Mouse (Mus musculus) forebrain, embryonic 15.5 days (tissue): ENCODE results near the gene Capzb. TPM values are rescaled to one million over a fixed set of nuclear protein-coding genes. Genes with fewer than 3 reads are reported as not detected.
A peak's percentile ranks its signal among the peaks of the same experiment; 100 is the strongest.

Experiments used
- ATAC-seq: fragments of 200-750 bp; cut with Nextera tagmentation; replicated peaks from 2 replicates; pipeline ENCODE4 v1.8.0; 2017; ENCODE audit warnings: mild to moderate bottlenecking, moderate TSS enrichment, moderate library complexity
- H3K27ac ChIP-seq: fragments of 300-500 bp; sonication (generic); replicated peaks from 2 replicates; pipeline ENCODE4 v1.5.1; 2015; ENCODE audit warnings: mild to moderate bottlenecking, inconsistent platforms
- H3K27me3 ChIP-seq: fragments of 300-500 bp; sonication (generic); 2 replicates; pipeline ENCODE4 v1.6.1; 2015; ENCODE audit warnings: inconsistent platforms
- H3K36me3 ChIP-seq: fragments of 300-500 bp; sonication (generic); 2 replicates; pipeline ENCODE4 v1.6.1; 2015; ENCODE audit warnings: mild to moderate bottlenecking, inconsistent platforms
- H3K4me1 ChIP-seq: fragments of 300-500 bp; sonication (generic); 2 replicates; pipeline ENCODE4 v1.6.1; 2015; ENCODE audit warnings: inconsistent platforms
- H3K4me2 ChIP-seq: fragments of 300-500 bp; sonication (generic); replicated peaks from 2 replicates; pipeline ENCODE4 v1.6.1; 2015; ENCODE audit warnings: mild to moderate bottlenecking, inconsistent platforms
- H3K4me3 ChIP-seq: fragments of 300-500 bp; sonication (generic); 2 replicates; pipeline ENCODE4 v1.5.1; 2015; ENCODE audit warnings: mild to moderate bottlenecking, inconsistent platforms
- H3K9ac ChIP-seq: fragments of 300-500 bp; sonication (generic); replicated peaks from 2 replicates; pipeline ENCODE4 v1.6.1; 2015; ENCODE audit warnings: mild to moderate bottlenecking, inconsistent platforms
- H3K9me3 ChIP-seq: fragments of 300-500 bp; sonication (generic); 2 replicates; pipeline ENCODE4 v1.6.1; 2016; ENCODE audit warnings: inconsistent platforms
- WGBS: fragments of 180-500 bp; shearing (Covaris S2); methylation state at CpG from one replicate; pipeline ENCODE4 v1.1.7; 2015; ENCODE audit warnings: mixed read lengths; 5-methylcytosine and 5-hydroxymethylcytosine counted together
- polyA plus RNA-seq: library from polyadenylated mRNA; unstranded; fragments of >200 nt; fragmentation: Nextera tagmentation; extraction: Ambion mirVana; gene quantifications from 2 replicates; pipeline ENCODE4 v1.2.1, GENCODE M21; 2015

Gene Capzb
- polyA plus RNA-seq, 1 experiment from 2014 or later, result 323 TPM

DNA sequence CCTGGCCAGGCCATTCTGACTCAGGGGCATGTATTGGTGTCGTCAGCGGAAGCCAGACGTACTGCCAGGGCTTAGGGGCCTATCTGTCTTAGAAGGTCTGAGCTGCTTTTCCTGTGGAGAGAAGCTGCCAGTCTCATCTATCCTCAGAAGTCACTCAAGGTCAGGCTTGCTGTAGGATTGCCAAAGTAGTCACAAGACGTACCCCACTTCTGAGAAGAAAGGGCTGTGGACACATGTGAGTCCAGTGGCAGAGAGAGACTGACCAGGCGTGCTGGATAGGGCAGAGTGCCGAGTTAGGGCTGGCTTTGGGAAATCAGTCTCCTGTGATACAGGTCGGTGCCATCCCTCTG lies 40.4 kb downstream of the Capzb start:
- no peak overlapping the region for H3K9ac ChIP-seq
- H3K36me3 ChIP-seq, result no peaks in the 10 kb centered on the region
- peaks cover 7% of the 10 kb centered on the region for H3K4me1 ChIP-seq
- H3K27me3 ChIP-seq, result no peaks in the 10 kb centered on the region
- H3K9me3 ChIP-seq, result no peaks in the 10 kb centered on the region
- no peak overlapping the region for H3K4me3 ChIP-seq
- no peak overlapping the region for H3K4me2 ChIP-seq
- H3K27ac ChIP-seq, result no peak overlapping the region
- ATAC-seq, result no peak
- WGBS, result 91% methylated on average over 7 of the region's 7 CpGs

- ATAC-seq, result no peak
Measured at GRCm38 (mm10) chr4:139233755-139234254, 41.1 kb downstream of the Capzb start.

DNA sequence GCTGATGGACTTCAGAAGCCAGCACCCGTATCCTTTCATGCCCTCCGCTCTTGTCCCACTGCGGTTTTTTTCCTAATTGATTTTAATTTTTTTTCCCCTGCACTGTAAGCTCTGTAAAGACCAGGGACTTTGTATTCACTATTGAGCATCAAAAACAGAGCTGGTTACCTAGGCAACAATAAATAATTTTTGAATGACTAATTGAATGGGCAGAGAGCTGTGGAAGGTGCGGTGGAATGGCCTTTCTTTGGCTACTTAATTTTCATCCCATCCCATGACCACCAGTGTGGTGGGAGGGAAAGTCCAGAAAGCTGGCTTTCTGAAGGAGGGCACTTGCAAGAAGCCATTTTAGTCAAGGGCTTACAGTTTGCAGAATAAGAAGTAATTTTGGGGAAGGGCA lies 41.6 kb downstream of the Capzb start:
- no peak for ATAC-seq
- no peak overlapping the region for H3K27ac ChIP-seq
- no peaks in the 10 kb centered on the region for H3K9me3 ChIP-seq
- H3K4me3 ChIP-seq, result no peak overlapping the region
- no peaks in the 10 kb centered on the region for H3K27me3 ChIP-seq
- WGBS, result 56% methylated on average over 4 of the region's 4 CpGs
- no peak overlapping the region for H3K4me2 ChIP-seq
- no peaks in the 10 kb centered on the region for H3K36me3 ChIP-seq
- peaks cover 7% of the 10 kb centered on the region for H3K4me1 ChIP-seq
- H3K9ac ChIP-seq, result no peak overlapping the region

More at GRCm38 (mm10) chr4:139233755-139234254, 41.1 kb downstream of the Capzb start:
- Histone ChIP-seq H3K4me3 (no peak overlapping the region), H3K27ac (no peak overlapping the region), H3K4me2 (no peak overlapping the region), H3K9me3 (no peaks in the 10 kb centered on the region), H3K27me3 (no peaks in the 10 kb centered on the region), H3K4me1 (peaks cover 7% of the 10 kb centered on the region), H3K9ac (no peak overlapping the region), H3K36me3 (no peaks in the 10 kb centered on the region)
- 82% methylated on average over 4 of the region's 4 CpGs for WGBS

DNA sequence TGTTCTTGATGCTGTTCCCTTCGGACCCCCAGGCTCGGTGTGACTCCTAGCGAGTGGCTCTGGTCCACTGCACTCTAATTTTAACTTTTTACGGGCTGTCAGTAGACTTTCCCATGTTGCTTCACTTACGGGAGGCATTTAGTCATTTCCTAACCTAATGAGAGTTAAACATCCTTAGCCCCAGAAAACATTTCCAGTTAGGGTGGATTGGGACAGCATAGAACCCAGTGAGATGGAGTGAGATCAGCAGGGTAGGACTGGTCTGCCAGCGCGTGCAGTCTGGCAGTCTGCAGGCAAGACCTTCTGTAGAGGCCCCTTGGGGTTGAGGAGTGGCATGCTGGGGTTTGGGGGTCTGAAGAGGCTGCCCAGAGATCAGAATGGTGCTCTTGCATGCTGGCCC lies 42.9 kb downstream of the Capzb start:
- Histone ChIP-seq H3K27ac (no peak overlapping the region), H3K9me3 (no peaks in the 10 kb centered on the region), H3K4me1 (peaks cover 2% of the 10 kb centered on the region; the same call in 1 of the 2 replicates), H3K27me3 (no peaks in the 10 kb centered on the region), H3K36me3 (peaks cover 8% of the 10 kb centered on the region; the same call in 1 of the 2 replicates), H3K4me2 (no peak overlapping the region), H3K4me3 (no peak overlapping the region), H3K9ac (no peak overlapping the region)
- 96% methylated on average over 7 of the region's 7 CpGs for WGBS
- ATAC-seq, result no peak

GRCm38 (mm10) chr4:139238612-139239011 lies 45.9 kb downstream of the Capzb start:
- 89% methylated on average over 16 of the region's 16 CpGs for WGBS
- Histone ChIP-seq H3K27me3 (no peaks in the 10 kb centered on the region), H3K4me1 (no peaks in the 10 kb centered on the region), H3K9ac (no peak overlapping the region), H3K27ac (no peak overlapping the region), H3K9me3 (no peaks in the 10 kb centered on the region), H3K36me3 (peaks cover 15% of the 10 kb centered on the region; the same call in 1 of the 2 replicates), H3K4me3 (no peak overlapping the region), H3K4me2 (no peak overlapping the region)
- no peak for ATAC-seq

DNA sequence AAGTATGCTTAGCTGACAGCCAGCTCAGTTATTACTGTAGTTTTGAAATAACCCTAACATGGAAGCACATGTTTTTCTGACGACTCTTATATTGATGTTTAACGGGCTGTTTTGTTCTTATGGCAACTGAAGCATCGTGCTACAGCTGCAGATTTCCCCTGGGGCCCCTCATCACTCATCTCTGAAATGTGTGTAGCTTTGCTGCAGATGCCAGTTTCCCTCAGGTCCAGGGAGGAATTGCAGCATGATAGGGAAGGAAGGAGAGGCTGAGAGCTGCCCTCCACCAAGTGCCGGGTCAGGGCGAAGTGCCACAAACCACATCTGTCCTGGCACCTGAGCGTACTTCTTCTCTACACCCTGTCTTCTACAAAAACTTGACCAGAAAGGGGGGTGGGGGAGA lies 47.6 kb downstream of the Capzb start:
- Histone ChIP-seq H3K4me3 (no peak overlapping the region), H3K27me3 (no peaks in the 10 kb centered on the region), H3K27ac (no peak overlapping the region), H3K4me2 (no peak overlapping the region), H3K9ac (no peak overlapping the region), H3K4me1 (peaks cover 1% of the 10 kb centered on the region), H3K9me3 (no peaks in the 10 kb centered on the region), H3K36me3 (peaks cover 15% of the 10 kb centered on the region; the same call in 1 of the 2 replicates)
- no peak for ATAC-seq
- WGBS, result 88% methylated on average over 6 of the region's 6 CpGs

DNA sequence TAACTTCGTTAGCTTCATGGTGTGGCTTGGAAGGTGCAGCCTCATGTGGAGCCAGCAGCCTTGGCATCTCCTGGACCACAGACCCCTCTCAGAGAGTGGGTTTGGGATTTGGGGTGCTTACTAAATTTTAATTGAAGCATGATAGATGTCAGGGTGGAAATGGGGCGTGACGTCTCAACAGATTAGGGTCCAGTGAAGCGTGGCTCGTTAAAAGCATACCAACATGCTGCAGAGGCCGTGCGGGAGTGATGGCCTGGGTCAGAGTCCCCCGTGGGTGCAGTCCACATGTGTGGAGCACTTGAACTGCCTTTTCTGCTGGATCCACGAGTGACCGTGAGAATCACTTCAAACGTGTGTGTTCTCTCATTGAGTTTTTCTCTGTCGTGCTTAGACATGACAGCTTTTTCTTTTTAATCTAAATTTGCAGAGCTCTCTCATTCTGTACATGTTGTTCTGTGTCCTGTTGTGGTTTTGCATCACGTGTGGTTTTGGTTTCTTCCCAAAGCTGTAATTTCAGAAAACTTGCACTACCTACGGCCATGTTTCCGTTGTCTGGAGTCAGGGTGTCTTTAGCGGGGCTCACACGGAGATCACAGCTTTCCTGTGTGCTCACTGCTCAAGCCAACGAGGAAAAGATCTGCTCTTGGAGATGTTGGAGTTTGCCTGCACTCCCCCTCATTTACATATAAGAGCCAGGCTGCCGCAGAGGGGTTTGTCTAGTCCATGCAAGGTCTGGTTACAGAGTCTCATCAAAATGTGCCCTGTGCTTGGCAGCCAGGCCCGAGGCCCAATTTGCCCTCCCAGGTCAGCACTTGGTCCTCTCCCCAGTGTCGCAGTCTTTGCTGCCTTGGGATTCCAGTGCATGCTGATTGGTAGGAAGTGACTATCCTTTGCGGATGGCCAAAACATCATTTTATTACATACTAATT lies 49.2 kb downstream of the Capzb start:
- ATAC-seq, result no peak
- WGBS, result 56% methylated on average over 22 of the region's 22 CpGs
- H3K27me3 ChIP-seq, result no peaks in the 10 kb centered on the region
- H3K9ac ChIP-seq, result no peak overlapping the region
- H3K36me3 ChIP-seq, result peaks cover 15% of the 10 kb centered on the region; the same call in 1 of the 2 replicates
- H3K4me2 ChIP-seq, result no peak overlapping the region
- H3K27ac ChIP-seq, result no peak overlapping the region
- H3K9me3 ChIP-seq, result no peaks in the 10 kb centered on the region
- H3K4me1 ChIP-seq, result peaks cover 17% of the 10 kb centered on the region
- no peak overlapping the region for H3K4me3 ChIP-seq

DNA sequence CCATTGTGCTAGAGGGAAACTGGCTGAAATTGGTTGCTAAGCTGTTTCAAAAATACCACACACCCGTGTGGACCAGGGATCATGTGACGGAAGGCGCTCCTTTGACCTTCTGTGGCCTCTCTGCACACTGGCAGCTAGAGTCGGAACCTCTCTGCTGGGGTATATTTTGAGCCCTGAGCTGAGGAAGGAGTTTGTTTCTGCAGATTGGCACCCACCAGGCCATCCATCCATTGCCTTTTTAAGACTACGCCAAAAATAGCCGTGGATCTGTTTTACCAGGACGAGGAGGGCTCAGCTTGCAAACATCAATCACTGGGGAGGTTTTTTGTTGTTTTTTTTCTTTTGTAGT lies 49.9 kb downstream of the Capzb start:
- Histone ChIP-seq H3K9ac (no peak overlapping the region), H3K4me2 (no peak overlapping the region), H3K36me3 (peaks cover 15% of the 10 kb centered on the region; the same call in 1 of the 2 replicates), H3K27me3 (no peaks in the 10 kb centered on the region), H3K9me3 (no peaks in the 10 kb centered on the region), H3K27ac (no peak overlapping the region), H3K4me3 (no peak overlapping the region), H3K4me1 (peaks cover 24% of the 10 kb centered on the region)
- ATAC-seq, result no peak
- WGBS, result 81% methylated on average over 7 of the region's 7 CpGs

GRCm38 (mm10) chr4:139244176-139244575 lies 51.5 kb downstream of the Capzb start:
- Histone ChIP-seq H3K4me3 (no peak overlapping the region), H3K27me3 (no peaks in the 10 kb centered on the region), H3K9me3 (no peaks in the 10 kb centered on the region), H3K4me2 (no peak overlapping the region), H3K9ac (no peak overlapping the region), H3K27ac (no peak overlapping the region), H3K36me3 (peaks cover 15% of the 10 kb centered on the region; the same call in 1 of the 2 replicates), H3K4me1 (peaks cover 29% of the 10 kb centered on the region)
- 83% methylated on average over 3 of the region's 3 CpGs for WGBS
- no peak for ATAC-seq

- no peak overlapping the region for H3K4me3 ChIP-seq
- peaks cover 32% of the 10 kb centered on the region for H3K4me1 ChIP-seq
- H3K9ac ChIP-seq, result no peak overlapping the region
- no peak overlapping the region for H3K27ac ChIP-seq
- ATAC-seq, result no peak
- WGBS, result 80% methylated on average over 5 of the region's 6 CpGs
- no peaks in the 10 kb centered on the region for H3K27me3 ChIP-seq
- no peak overlapping the region for H3K4me2 ChIP-seq
- H3K9me3 ChIP-seq, result no peaks in the 10 kb centered on the region
- peaks cover 11% of the 10 kb centered on the region; the same call in 1 of the 2 replicates for H3K36me3 ChIP-seq
Measured at GRCm38 (mm10) chr4:139244766-139245165, 52.1 kb downstream of the Capzb start.

GRCm38 (mm10) chr4:139245534-139245933 lies 52.8 kb downstream of the Capzb start:
- no peak overlapping the region for H3K4me2 ChIP-seq
- H3K27ac ChIP-seq, result peak overlapping the region; percentile 79; the same call in 1 of the 2 replicates
- 0 out of 2 replicates have a peak, but pooled peaks cover 7% of the 10 kb centered on the region for H3K36me3 ChIP-seq
- 76% methylated on average over 2 of the region's 2 CpGs for WGBS
- H3K9me3 ChIP-seq, result no peaks in the 10 kb centered on the region
- H3K4me1 ChIP-seq, result peaks cover 32% of the 10 kb centered on the region
- H3K4me3 ChIP-seq, result no peak overlapping the region
- H3K9ac ChIP-seq, result no peak overlapping the region
- no peaks in the 10 kb centered on the region for H3K27me3 ChIP-seq
- no peak for ATAC-seq

GRCm38 (mm10) chr4:139246130-139246877 lies 53.6 kb downstream of the Capzb start:
- H3K4me2 ChIP-seq, result no peak overlapping the region
- H3K27ac ChIP-seq, result peak overlapping the region; percentile 79
- H3K9me3 ChIP-seq, result no peaks in the 10 kb centered on the region
- no peak overlapping the region for H3K4me3 ChIP-seq
- H3K36me3 ChIP-seq, result no peaks in the 10 kb centered on the region
- WGBS, result 10% methylated on average over 7 of the region's 7 CpGs
- H3K9ac ChIP-seq, result no peak overlapping the region
- ATAC-seq, result peak; percentile 87
- H3K27me3 ChIP-seq, result no peaks in the 10 kb centered on the region
- peaks cover 32% of the 10 kb centered on the region for H3K4me1 ChIP-seq
